Mouse (Mus musculus): ENCODE results near the gene Dnmt3a.

Gene Dnmt3a

DNA sequence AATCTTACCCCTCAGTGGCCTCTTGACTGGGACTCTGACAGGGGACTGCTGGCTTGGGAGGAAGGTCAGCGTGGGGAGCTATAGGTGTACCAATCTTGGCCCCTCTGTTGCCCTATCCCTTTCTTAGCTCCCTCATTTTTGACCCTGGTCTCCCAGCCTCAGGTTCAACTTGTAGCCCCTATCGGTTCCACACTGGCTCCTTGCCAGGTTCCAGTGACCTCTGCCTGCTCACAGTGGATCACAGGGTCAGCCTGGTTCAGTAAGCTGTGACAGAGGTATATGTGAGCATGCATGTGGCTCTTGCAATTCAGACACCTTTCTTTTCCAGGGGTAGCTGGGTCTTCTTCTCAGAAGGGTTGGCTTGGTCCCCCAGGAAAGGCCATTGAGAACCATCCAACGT lies 110.0 kb downstream of the Dnmt3a start:
- no peak for DNase-seq (ENCODE audit: low spot score in 2 of 2)

- no peak for DNase-seq (ENCODE audit: low spot score in 2 of 2)
Measured at GRCm38 (mm10) chr12:3917668-3918341, 112.0 kb downstream of the Dnmt3a start.

GRCm38 (mm10) chr12:3918577-3918976 lies 112.8 kb downstream of the Dnmt3a start:
- no peak for DNase-seq (ENCODE audit: low spot score in 2 of 2)

DNA sequence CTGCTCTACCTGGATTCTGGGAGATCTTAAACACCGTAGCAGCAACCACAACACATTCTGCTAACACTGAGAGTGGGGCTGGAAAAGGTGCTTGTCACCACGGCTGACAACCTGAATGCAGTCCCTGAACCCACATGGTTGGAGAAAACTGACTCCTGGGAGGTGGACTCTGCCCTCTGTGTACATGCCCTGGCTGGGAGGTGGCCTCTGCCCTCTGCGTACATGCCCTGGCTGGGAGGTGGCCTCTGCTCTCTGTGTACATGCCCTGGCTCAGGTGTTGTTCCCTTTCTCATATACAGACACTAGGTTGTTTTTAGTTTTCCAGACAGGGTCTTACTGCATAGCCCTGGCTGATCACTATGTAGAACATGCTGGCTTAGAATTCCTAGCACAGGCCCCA lies 113.6 kb downstream of the Dnmt3a start:
- no peak for DNase-seq (ENCODE audit: low spot score in 2 of 2)

GRCm38 (mm10) chr12:3926127-3926526 lies 120.3 kb downstream of the Dnmt3a start:
- no peak for DNase-seq (ENCODE audit: low spot score in 2 of 2)

- DNase-seq (ENCODE audit: low spot score in 2 of 2): no peak
Measured at GRCm38 (mm10) chr12:3928841-3929240, 123.0 kb downstream of the Dnmt3a start.

- DNase-seq (ENCODE audit: low spot score in 2 of 2): peak in 1 of 2 experiments; percentile 49
Measured at GRCm38 (mm10) chr12:3930090-3930865, 124.5 kb downstream of the Dnmt3a start.

- no peak for DNase-seq (ENCODE audit: low spot score in 2 of 2)
Measured at GRCm38 (mm10) chr12:3942026-3942425, 136.2 kb downstream of the Dnmt3a start.

DNA sequence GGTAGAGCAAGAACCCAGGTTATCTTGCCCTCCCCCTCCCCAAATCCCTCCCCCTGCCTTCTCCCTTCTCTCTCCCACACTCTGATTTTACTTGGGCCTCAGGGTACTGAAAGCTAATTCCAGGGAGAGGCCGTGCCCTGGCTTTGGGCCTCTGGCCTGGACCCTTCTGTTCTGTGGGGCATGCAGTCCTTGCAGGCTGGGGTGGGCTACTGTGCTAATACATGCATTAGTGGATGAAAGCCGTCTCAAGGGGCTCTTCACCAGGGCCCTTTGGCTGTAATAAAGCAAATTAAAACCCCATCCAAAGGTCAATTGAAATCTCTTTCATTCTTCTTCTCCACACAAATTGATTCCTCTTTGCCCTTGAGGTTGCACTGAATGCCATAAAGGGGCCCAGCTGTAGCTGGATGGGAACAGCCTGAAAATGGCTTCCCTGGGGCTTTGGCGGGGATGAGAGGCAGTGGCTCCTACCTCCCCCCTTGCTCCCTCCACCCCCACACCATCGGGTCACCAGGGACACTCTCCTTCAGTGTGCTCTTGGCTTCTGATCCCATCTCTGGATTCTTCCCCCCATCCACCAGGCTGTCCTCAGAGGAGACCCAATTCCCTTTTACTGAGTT lies 138.8 kb downstream of the Dnmt3a start:
- DNase-seq (ENCODE audit: low spot score in 2 of 2): no peak

- no peak for DNase-seq (ENCODE audit: low spot score in 2 of 2)
Measured at GRCm38 (mm10) chr12:3947503-3947902, 141.7 kb downstream of the Dnmt3a start.

DNA sequence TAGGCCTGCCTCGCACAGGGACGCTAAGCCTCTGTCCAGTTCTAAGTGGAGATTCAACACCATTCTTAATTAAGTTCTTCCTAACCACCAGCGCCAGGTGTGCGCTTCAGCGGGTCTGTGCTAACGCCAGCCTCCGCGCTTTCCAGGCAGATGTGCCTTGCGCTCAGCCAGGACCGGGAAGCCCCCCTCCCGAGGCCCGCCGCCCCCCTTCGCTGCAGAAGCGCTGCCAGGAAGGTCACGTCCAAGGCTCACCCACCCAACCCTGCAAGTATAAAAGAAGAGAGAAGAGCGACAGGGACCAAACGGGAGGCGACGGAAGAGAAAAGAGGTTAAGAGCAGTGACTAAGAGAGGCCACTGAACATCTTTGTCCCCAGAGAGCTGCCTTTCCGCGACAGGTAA lies 148.8 kb downstream of the Dnmt3a start, which contains the start of gene Pomc:
Pomc (plus strand) TSS at position 301 of the 400 bp plus-strand sequence.
- no peak for DNase-seq (ENCODE audit: low spot score in 2 of 2)

DNA sequence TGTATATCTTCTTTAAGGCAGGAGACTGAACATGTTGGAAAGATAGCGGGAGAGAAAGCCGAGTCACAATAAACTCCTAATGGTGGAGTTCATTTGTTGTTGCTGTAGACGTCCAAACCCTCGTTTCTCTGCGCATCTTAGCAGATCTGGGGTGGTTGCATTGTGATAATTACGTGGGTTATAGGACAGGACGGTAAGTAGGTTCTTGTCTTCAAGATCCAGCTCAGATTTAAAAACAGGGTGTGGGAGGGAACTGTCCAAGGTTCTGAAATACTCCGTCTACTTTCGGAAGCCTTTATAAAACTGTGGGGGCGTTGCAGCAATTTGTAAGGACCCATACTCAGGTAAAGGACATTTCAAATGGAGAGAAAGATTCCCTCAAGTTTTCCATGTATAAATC lies 149.6 kb downstream of the Dnmt3a start:
- DNase-seq (ENCODE audit: low spot score in 2 of 2): no peak

- DNase-seq (ENCODE audit: low spot score in 2 of 2): no peak
Measured at GRCm38 (mm10) chr12:3956351-3956750, 150.5 kb downstream of the Dnmt3a start.

DNA sequence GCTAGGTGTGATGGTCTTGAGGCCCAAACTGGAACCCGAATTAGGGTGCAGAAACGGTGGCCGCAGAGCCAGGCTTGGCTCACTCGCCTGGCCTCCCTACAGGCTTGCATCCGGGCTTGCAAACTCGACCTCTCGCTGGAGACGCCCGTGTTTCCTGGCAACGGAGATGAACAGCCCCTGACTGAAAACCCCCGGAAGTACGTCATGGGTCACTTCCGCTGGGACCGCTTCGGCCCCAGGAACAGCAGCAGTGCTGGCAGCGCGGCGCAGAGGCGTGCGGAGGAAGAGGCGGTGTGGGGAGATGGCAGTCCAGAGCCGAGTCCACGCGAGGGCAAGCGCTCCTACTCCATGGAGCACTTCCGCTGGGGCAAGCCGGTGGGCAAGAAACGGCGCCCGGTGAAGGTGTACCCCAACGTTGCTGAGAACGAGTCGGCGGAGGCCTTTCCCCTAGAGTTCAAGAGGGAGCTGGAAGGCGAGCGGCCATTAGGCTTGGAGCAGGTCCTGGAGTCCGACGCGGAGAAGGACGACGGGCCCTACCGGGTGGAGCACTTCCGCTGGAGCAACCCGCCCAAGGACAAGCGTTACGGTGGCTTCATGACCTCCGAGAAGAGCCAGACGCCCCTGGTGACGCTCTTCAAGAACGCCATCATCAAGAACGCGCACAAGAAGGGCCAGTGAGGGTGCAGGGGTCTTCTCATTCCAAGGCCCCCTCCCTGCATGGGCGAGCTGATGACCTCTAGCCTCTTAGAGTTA lies 154.2 kb downstream of the Dnmt3a start:
- peak; percentile 78 to 84 for DNase-seq (ENCODE audit: low spot score in 2 of 2)

DNA sequence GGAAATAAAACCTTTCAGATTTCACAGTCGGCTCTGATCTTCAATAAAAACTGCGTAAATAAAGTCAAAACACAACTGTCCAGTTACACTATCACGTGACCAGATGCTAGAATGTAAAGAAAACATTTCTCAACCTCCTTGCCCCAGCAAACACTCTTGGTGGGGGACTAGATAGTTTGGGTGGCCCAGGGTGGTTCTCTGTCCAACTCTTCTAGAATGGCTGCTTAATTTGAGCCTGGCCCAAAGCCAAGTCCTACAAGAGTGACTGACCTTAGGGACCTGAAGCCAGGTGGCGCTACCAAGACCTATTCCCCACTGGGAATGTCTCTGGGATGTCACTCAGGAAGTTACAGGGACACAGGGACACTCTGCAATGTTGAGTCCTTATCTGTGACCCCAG lies 154.7 kb downstream of the Dnmt3a start:
- no peak for DNase-seq (ENCODE audit: low spot score in 2 of 2)

Measured in frontal cortex, postnatal 10 days (tissue).